Mouse (Mus musculus): ENCODE measurements around the gene Fanci. TPM values are rescaled to one million over a fixed set of nuclear protein-coding genes. Genes with fewer than 3 reads are reported as not detected.

The Fanci gene
- 2.0 and 3.0 TPM in 2 replicates for total RNA-seq (2021)
- long read RNA-seq, experiment 1, full-length matches to known transcripts = 2 of 4 reads
- long read RNA-seq, experiment 1, partial matches to known transcripts = 2 of 4 reads
- long read RNA-seq, experiment 1, other reads (novel, unspliced or antisense) = 0 of 4 reads
- long read RNA-seq, experiment 2, partial matches to known transcripts = 0 of 2 reads
- long read RNA-seq, experiment 2, other reads (novel, unspliced or antisense) = 2 of 2 reads

GRCm38 (mm10) chr7:79391883-79392649 is at the start of gene Fanci:
Gene Fanci (plus strand): TSS chr7:79391929.
- DNase-seq = peak; percentile 96

GRCm38 (mm10) chr7:79345902-79346301 is 45.8 kb upstream of the Fanci start:
- DNase-seq = peak; percentile 81

GRCm38 (mm10) chr7:79346555-79347075 is 45.1 kb upstream of the Fanci start:
- no peak for DNase-seq

- DNase-seq = no peak
Observed at GRCm38 (mm10) chr7:79347108-79347813, 44.5 kb upstream of the Fanci start.

GRCm38 (mm10) chr7:79348816-79349215 is 42.9 kb upstream of the Fanci start:
- DNase-seq = no peak

- peak; percentile 82 for DNase-seq
Observed at GRCm38 (mm10) chr7:79349738-79350386, 41.9 kb upstream of the Fanci start.

GRCm38 (mm10) chr7:79358350-79359182 is 33.2 kb upstream of the Fanci start:
- no peak for DNase-seq

- DNase-seq = no peak
Observed at GRCm38 (mm10) chr7:79359183-79359435, 32.6 kb upstream of the Fanci start.

GRCm38 (mm10) chr7:79360056-79360455 is 31.7 kb upstream of the Fanci start:
- no peak for DNase-seq

GRCm38 (mm10) chr7:79362208-79362607 is 29.5 kb upstream of the Fanci start:
- DNase-seq = no peak

GRCm38 (mm10) chr7:79362830-79363229 is 28.9 kb upstream of the Fanci start:
- no peak for DNase-seq

GRCm38 (mm10) chr7:79363370-79364043 is 28.2 kb upstream of the Fanci start:
- DNase-seq = peak; percentile 69

- no peak for DNase-seq
Observed at GRCm38 (mm10) chr7:79368664-79369063, 23.1 kb upstream of the Fanci start.

- DNase-seq = no peak
Observed at GRCm38 (mm10) chr7:79369416-79369815, 22.3 kb upstream of the Fanci start.

- DNase-seq = peak; percentile 88
Observed at GRCm38 (mm10) chr7:79371321-79371879, 20.3 kb upstream of the Fanci start.

- no peak for DNase-seq
Observed at GRCm38 (mm10) chr7:79374017-79374416, 17.7 kb upstream of the Fanci start.

- DNase-seq = no peak
Observed at GRCm38 (mm10) chr7:79375594-79375993, 16.1 kb upstream of the Fanci start.

- DNase-seq = no peak
Observed at GRCm38 (mm10) chr7:79376516-79377275, 15.0 kb upstream of the Fanci start.

- DNase-seq = no peak
Observed at GRCm38 (mm10) chr7:79386422-79387133, 5.2 kb upstream of the Fanci start, which contains the start of gene Rlbp1. Gene Rlbp1 (minus strand): TSS chr7:79387048.
